Mouse (Mus musculus): ENCODE results near the gene Hadh.

- TF ChIP-seq POLR2A (IDR thresholded peaks at IDR 0.05; ENCODE audit: borderline replicate concordance, low read depth, low read length) (no peak), CTCF (IDR thresholded peaks at IDR 0.05; ENCODE audit: low read depth, low read length) (no peak)
Measured at GRCm38 (mm10) chr3:131272374-131273100, 636 bp upstream of the Hadh start.

Data from bone marrow macrophage, adult 2 months (primary cell).